Mouse (Mus musculus) urinary bladder, adult 18-20 months (tissue): ENCODE data around the gene Vps52.
A peak's percentile ranks its signal among the peaks of the same experiment; 100 is the strongest.
"Not testable (repeated sequence)": the region's sequence is repeated elsewhere in the genome, so short reads cannot be mapped to it uniquely, and the experiment has no call there.

ENCODE experiments used
- DNase-seq, 2 experiments: peaks; one replicate each; pipeline ENCODE4 v3.0.0; 2022; ENCODE audit warnings: low spot score in 2 of 2, mixed read lengths in 2 of 2

The Vps52 gene

GRCm38 (mm10) chr17:33941381-33941780 is 14.2 kb upstream of the Vps52 start:
- DNase-seq = no peak

GRCm38 (mm10) chr17:33943454-33943853 is 12.2 kb upstream of the Vps52 start:
- DNase-seq = no peak

DNA sequence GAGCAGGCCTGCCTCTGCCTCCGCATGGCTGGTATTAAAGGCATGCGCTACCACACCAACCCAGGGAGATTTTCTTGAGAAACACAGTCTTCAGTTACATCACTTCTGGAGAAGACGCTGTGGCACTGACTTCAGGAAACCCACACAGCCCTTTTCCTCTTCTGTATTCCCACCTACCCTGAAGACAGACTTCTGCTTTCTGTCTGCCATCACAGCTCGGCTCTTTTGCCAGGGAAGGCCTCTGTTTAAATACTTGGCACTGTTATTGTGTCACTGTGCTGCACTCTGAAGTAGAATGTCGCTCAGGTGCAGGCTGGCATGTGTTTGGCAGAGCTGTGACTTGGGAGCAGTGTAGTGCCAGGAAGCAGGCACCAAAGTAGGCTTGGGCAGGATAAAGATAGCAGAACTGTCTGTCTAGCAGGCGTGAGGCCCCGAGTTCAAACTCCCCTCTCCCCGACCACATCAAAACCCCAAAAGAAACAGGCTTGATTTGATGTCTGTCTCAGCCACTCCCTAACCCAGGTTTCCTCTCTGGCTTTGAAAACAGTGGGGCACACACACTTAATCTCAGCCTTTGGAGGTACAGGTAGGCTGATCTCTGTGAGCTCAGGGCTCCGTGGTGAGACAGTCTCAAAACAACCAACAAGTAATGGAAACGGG is 8.1 kb upstream of the Vps52 start:
- DNase-seq = no peak

GRCm38 (mm10) chr17:33948090-33948904 is 7.3 kb upstream of the Vps52 start:
- DNase-seq = no peak

GRCm38 (mm10) chr17:33948905-33949537 is 6.6 kb upstream of the Vps52 start:
- no peak for DNase-seq

GRCm38 (mm10) chr17:33950131-33950625 is 5.4 kb upstream of the Vps52 start:
- no peak for DNase-seq

- peak; percentile 60 to 69 for DNase-seq
These were observed 4.3 kb upstream of the Vps52 start, which contains the start of gene B3galt4 for GRCm38 (mm10) chr17:33951021-33951946. Gene B3galt4 (minus strand): TSS chr17:33951488.

GRCm38 (mm10) chr17:33952015-33952414 is 3.6 kb upstream of the Vps52 start:
- not testable (repeated sequence) for DNase-seq

DNA sequence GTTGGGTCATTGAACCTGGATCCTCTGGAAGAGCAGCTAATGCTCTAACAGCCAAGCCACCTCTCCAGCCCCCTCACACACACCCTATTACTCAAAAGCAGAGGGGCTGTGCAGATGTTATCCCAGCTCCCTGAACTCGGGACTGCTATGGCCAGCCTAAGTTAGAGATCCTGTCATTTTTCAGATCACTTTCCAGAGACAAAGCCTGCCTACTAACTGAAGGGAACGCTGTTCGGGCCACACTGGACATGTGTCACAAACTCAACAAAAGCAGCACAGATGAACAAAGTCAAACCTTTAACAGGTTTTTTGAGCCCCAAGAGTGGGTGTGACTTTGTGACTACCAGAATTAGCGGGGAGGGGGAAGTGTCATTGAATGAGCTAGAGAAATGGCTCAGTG is 2.7 kb upstream of the Vps52 start:
- DNase-seq = no peak

DNA sequence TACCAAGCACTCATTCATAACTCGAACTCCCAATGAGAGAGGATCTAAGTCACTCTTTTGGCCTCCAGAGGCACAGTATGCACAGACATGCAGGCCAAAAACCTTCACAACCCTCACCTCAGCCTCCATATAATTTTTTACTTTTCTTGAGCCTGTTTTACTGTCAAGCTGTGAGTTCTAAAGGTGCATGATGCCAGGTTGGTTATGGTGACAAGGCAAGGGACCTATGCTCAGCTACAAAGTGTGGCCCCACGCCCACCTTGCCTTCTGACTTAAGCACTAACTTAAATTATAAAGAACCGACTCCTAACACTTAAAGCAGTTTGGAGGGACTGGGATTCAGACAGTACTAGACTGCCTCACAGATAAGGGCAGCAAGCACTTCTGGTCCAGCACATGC is 2.3 kb upstream of the Vps52 start:
- DNase-seq = no peak

DNA sequence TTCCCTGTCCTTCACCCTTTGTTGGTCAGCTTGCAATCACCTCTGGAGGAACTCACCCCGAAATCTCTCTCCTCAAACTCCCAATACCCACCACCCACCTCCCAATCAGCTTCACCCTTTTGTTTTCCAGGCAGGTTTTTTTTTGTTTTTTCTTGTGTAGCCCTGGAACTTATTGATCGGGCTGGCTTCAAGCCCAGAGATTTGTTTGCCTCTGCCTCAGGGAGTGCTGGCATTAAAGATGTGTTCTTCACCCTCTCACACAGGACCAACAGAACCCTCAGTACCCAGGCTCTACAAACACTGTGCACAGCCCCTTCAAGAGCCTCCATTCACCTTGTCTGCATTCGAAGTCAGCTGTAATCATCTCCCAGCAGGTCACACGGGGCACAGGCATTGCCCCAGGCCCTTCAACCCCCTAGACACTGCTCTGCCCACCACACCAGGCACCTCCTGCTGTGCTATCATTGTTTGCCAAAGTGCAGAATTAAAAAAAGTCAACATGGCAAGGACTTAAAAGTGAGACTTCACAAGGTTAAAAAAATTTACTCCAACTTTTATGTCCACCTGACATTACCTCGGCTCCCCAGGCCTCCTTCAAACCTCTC is 1.5 kb upstream of the Vps52 start:
- DNase-seq = no peak

- DNase-seq = no peak
These were observed 712 bp upstream of the Vps52 start for GRCm38 (mm10) chr17:33954646-33955554.

- DNase-seq = no peak
These were observed 724 bp downstream of the Vps52 start for GRCm38 (mm10) chr17:33956336-33956735.

GRCm38 (mm10) chr17:33957493-33957892 is 1.9 kb downstream of the Vps52 start:
- DNase-seq = no peak

- DNase-seq = no peak
These were observed 2.8 kb downstream of the Vps52 start for GRCm38 (mm10) chr17:33958451-33958850.

GRCm38 (mm10) chr17:33959135-33959534 is 3.5 kb downstream of the Vps52 start:
- no peak for DNase-seq

DNA sequence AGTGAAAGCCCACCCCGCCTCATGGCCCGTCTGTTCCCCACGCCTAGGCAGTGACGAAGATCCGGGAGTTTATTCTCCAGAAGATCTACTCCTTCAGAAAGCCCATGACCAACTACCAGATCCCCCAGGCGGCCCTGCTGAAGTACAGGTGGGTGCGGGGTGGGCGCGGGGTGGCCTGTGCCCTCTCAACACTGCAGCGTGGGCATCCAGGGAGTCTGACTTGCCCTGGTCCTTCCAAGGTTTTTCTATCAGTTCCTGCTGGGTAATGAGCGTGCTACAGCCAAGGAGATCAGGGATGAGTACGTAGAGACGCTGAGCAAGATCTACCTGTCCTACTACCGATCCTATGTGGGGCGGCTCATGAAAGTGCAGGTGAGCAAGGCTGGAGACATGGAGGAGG is 4.3 kb downstream of the Vps52 start:
- DNase-seq = no peak

GRCm38 (mm10) chr17:33962876-33963275 is 7.3 kb downstream of the Vps52 start:
- no peak for DNase-seq

DNA sequence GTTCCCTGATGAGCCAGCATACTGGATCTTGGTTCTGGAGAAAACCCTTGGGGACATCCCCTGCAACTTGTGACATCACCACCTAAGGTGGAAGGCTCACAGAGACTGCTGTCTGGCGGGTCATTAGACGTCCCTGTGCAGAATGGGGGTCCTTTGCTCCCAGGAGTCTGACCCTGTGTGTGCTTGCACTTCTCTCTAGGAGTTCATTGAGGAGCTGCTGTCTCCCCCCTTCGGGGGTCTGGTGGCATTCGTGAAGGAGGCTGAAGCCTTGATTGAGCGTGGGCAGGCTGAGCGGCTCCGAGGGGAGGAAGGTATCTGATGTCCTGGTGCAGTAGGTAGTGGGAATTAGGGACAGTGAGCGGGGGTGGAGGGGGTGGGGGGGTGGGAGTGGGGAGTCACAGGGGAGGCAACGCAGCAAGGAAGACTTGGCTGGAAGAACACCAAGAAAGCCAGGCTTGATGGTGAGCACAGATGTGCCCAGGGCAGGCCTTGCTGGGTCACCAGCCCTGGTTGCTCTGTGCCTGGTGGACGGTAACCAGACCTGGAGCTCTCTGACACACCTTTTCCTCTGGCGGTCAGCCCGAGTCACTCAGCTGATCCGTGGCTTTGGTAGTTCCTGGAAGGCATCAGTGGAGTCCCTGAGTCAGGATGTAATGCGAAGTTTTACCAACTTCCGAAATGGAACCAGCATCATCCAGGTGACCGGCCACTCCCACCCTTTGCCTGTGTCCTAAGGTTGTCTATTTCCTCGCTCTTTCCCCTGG is 9.7 kb downstream of the Vps52 start:
- DNase-seq = no peak
